ENCODE assay signal across 7 mouse cellular contexts in the genomic region with DNA sequence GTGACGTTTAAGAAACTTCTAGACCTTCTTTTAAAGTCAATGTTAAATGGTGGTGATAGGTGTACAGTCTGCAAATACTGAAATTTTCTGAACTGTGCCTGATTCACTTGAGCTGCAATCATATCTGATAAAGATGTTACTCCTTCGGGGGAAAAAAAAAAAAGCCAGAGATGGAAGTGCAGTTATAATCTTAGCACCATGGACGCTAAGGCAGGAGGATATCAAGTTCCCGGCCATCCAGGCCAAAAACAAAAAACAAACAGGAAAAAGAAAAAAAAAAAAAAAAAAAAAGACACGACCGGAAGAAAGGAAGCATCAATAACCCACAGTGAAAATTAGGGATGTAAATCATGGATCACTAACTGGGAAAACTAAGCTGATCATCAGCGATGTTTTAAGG. TPM values are rescaled to one million over a fixed set of nuclear protein-coding genes. Genes with fewer than 3 reads are reported as not detected.
DNase-seq lines count a peak whose midpoint lies in the region; ATAC-seq and TF ChIP-seq lines count a peak whose summit lies in the region.

No protein-coding gene starts in this region.

- peaks cover 17% of the 10 kb centered on the region for H3K4me1 ChIP-seq in lung, embryonic 16.5 days (replicated peaks; ENCODE audit: control insufficient read depth, insufficient read depth, low read length)
- H3K4me1 ChIP-seq in forebrain, embryonic 11.5 days (replicated peaks; ENCODE audit: control insufficient read depth, insufficient read depth, low read length): peaks cover 2% of the 10 kb centered on the region; the same call in 1 of the 2 replicates
- H3K4me1 ChIP-seq in limb, embryonic 12.5 days (replicated peaks): peaks cover 14% of the 10 kb centered on the region
- H3K4me1 ChIP-seq in small intestine, adult 2 months (ENCODE audit: control insufficient read depth, insufficient read depth, insufficient read length, low read length): peaks cover 3% of the 10 kb centered on the region; the same call in 1 of the 2 replicates

- H3K27ac ChIP-seq in lung, embryonic 16.5 days (ENCODE audit: low read length): peak overlapping the region; percentile 96
- H3K27ac ChIP-seq in forebrain, embryonic 11.5 days (ENCODE audit: low read depth, low read length): no peak overlapping the region
- no peak overlapping the region; the same call in 1 of the 2 replicates for H3K27ac ChIP-seq in limb, embryonic 12.5 days
- peak overlapping the region; percentile 63; the same call in 1 of the 2 replicates for H3K27ac ChIP-seq in small intestine, adult 2 months (ENCODE audit: insufficient read depth, low read depth, low read length)

- H3K9ac ChIP-seq in lung, embryonic 16.5 days (ENCODE audit: low read length): peak overlapping the region; percentile 95
- peak overlapping the region; percentile 99 for H3K9ac ChIP-seq in forebrain, embryonic 11.5 days (ENCODE audit: low read length)
- peak overlapping the region; percentile 97; the same call in 1 of the 2 replicates for H3K9ac ChIP-seq in limb, embryonic 12.5 days (replicated peaks)

- no peak for ATAC-seq in lung, embryonic 16.5 days (ENCODE audit: low read depth)
- no peak for ATAC-seq in forebrain, embryonic 11.5 days (replicated peaks; ENCODE audit: low FRiP score)
- ATAC-seq in limb, embryonic 12.5 days (ENCODE audit: insufficient number of reproducible peaks, insufficient read depth, low FRiP score, low TSS enrichment, low read depth): no peak
- no peak for ATAC-seq in granulocyte monocyte progenitor cell, adult 5-6 weeks (replicated peaks; ENCODE audit: poor library complexity, severe bottlenecking)

- TF ChIP-seq POLR2A in small intestine, adult 2 months (IDR thresholded peaks at IDR 0.05; ENCODE audit: low read depth, low read length): no peak

- H3K4me2 ChIP-seq in lung, embryonic 16.5 days (ENCODE audit: low read depth, low read length): peak overlapping the region; percentile 66
- peak overlapping the region; percentile 85 for H3K4me2 ChIP-seq in forebrain, embryonic 11.5 days (ENCODE audit: low read depth, low read length, severe bottlenecking)
- H3K4me2 ChIP-seq in limb, embryonic 12.5 days: peak overlapping the region; percentile 77

- 11% methylated on average over 7 of the region's 7 CpGs for WGBS in lung, embryonic 16.5 days
- 35% methylated on average over 7 of the region's 7 CpGs for whole genome bisulfite sequencing in forebrain, embryonic 11.5 days
- 24% methylated on average over 7 of the region's 7 CpGs for WGBS in limb, embryonic 12.5 days
- WGBS in small intestine, adult 2 months: 8% methylated on average over 7 of the region's 7 CpGs

- DNase-seq in lung, postnatal 25 days (ENCODE audit: low spot score): no peak
- DNase-seq in forebrain, embryonic 11.5 days (ENCODE audit: low spot score): no peak
- DNase-seq in cerebellum, postnatal 25 days: no peak

- H3K36me3 ChIP-seq in lung, embryonic 16.5 days (ENCODE audit: control insufficient read depth, insufficient read depth, low read length): no peaks in the 10 kb centered on the region; the same call in 1 of the 2 replicates
- H3K36me3 ChIP-seq in forebrain, embryonic 11.5 days (ENCODE audit: control insufficient read depth, insufficient read depth, low read length): no peaks in the 10 kb centered on the region; the same call in 1 of the 2 replicates
- peaks cover 10% of the 10 kb centered on the region for H3K36me3 ChIP-seq in limb, embryonic 12.5 days
- H3K36me3 ChIP-seq in small intestine, adult 2 months (ENCODE audit: control insufficient read depth, insufficient read depth, low read length): peaks cover 10% of the 10 kb centered on the region

- H3K4me3 ChIP-seq in lung, embryonic 16.5 days (ENCODE audit: low read length): peak overlapping the region; percentile 67
- H3K4me3 ChIP-seq in forebrain, embryonic 11.5 days (ENCODE audit: low read depth, low read length): peak overlapping the region; percentile 95
- peak overlapping the region; percentile 90 for H3K4me3 ChIP-seq in limb, embryonic 12.5 days (replicated peaks)
- no peak overlapping the region for H3K4me3 ChIP-seq in small intestine, adult 2 months (ENCODE audit: low read depth, low read length)

- H3K9me3 ChIP-seq in lung, embryonic 16.5 days (ENCODE audit: control insufficient read depth, low read length): no peaks in the 10 kb centered on the region
- H3K9me3 ChIP-seq in forebrain, embryonic 11.5 days (ENCODE audit: control insufficient read depth, low read length): no peaks in the 10 kb centered on the region
- no peaks in the 10 kb centered on the region for H3K9me3 ChIP-seq in limb, embryonic 12.5 days

- no peak for TF ChIP-seq CTCF in small intestine, adult 2 months (IDR thresholded peaks at IDR 0.05; ENCODE audit: extremely low read depth, insufficient read length, insufficient replicate concordance, low read depth, low read length)

- no peaks in the 10 kb centered on the region for H3K27me3 ChIP-seq in lung, embryonic 16.5 days (ENCODE audit: control insufficient read depth, insufficient read depth, low read depth, low read length)
- H3K27me3 ChIP-seq in forebrain, embryonic 11.5 days (ENCODE audit: control insufficient read depth, insufficient read depth, low read length): no peaks in the 10 kb centered on the region
- H3K27me3 ChIP-seq in limb, embryonic 12.5 days: no peaks in the 10 kb centered on the region
- no peaks in the 10 kb centered on the region for H3K27me3 ChIP-seq in small intestine, adult 2 months (ENCODE audit: control insufficient read depth, insufficient read depth, low read length)

RNA-seq across cellular contexts. Expression of a gene that starts 1.3 kb away (rescaled TPM):
- polyA plus RNA-seq in lung, embryonic 16.5 days (2015; fragmentation: Nextera tagmentation; extraction: Ambion mirVana): 4.2 TPM in 2 replicates
- polyA plus RNA-seq in forebrain, embryonic 11.5 days (2014; fragmentation: Nextera tagmentation; extraction: Ambion mirVana): 6.2 and 6.5 TPM in 2 replicates
- polyA plus RNA-seq in limb, embryonic 12.5 days (2016; fragmentation: Nextera tagmentation; extraction: Ambion mirVana): 4.1 and 4.2 TPM in 2 replicates
- polyA plus RNA-seq in small intestine, adult 2 months (2012; rRNA removed): 2.1 and 4.6 TPM in 2 replicates
- 22.7 and 25.1 TPM in 2 replicates for total RNA-seq in granulocyte monocyte progenitor cell, adult 5-6 weeks (2014; fragmentation: Nextera tagmentation)
- total RNA-seq in granulocyte monocyte progenitor cell, adult 5-6 weeks (2017): 25.3 and 28.0 TPM in 2 replicates

Comparison
In these comparisons a context has a peak if more than half of its experiments do, and no peak if none do; other contexts are left out.
1. H3K27ac ChIP-seq: peak in lung, embryonic 16.5 days (single experiment) and small intestine, adult 2 months (single experiment); none in forebrain, embryonic 11.5 days (single experiment) and limb, embryonic 12.5 days (single experiment).
2. Peak in every context shown above with its lines, with median percentiles within 50 percentile points of each other: H3K4me2 ChIP-seq and H3K9ac ChIP-seq.